ENCODE assay signal across 8 mouse cellular contexts in the genomic region with DNA sequence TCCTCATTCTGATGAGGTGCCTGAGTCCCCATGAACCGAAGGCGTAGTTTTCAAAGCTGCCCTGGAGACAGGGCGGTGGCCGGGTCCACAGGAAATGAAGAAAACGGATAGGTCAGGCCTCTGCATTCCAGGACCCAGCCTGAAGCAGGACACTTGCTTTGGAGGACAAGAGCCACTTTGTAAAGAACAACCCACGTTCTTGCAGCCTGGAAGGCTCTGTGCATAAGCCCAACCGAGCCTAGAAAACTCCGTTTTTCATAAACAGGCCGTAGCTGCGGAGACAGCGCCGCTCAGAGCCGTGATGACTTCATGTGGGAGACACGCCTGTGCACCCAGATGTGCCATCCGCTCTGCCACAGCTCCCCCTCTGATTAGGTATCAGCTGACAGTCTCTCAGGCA.
A peak's percentile ranks its signal among the peaks of the same experiment; 100 is the strongest.
DNase-seq lines count a peak whose midpoint lies in the region; ATAC-seq lines count a peak whose summit lies in the region.

No protein-coding gene starts in this region.

- ATAC-seq in CD4-positive, CD25-positive, alpha-beta regulatory T cell, adult 4 months = no peak

- peak; percentile 2 to 24 for DNase-seq in adrenal gland, postnatal 36 days
- no peak for DNase-seq in adrenal gland, adult 18-20 months (ENCODE audit: low spot score in 2 of 2)
- peak; percentile 54 to 56 for DNase-seq in B cell, adult 2 months
- peak; percentile 27 for DNase-seq in gastrocnemius, postnatal 25 days
- DNase-seq in kidney, adult 9 months = peak; percentile 21
- peak; percentile 59 to 62 for DNase-seq in spleen, postnatal 36 days (ENCODE audit: low spot score in 2 of 2)
- no peak for DNase-seq in cerebellum, postnatal 36 days

Comparison
In these comparisons a context has a peak if more than half of its experiments do, and no peak if none do; other contexts are left out.
1. DNase-seq: peak in adrenal gland, postnatal 36 days (2 of 2), B cell, adult 2 months (2 of 2), gastrocnemius, postnatal 25 days (single experiment), kidney, adult 9 months (single experiment) and spleen, postnatal 36 days (2 of 2); none in adrenal gland, adult 18-20 months (0 of 2) and cerebellum, postnatal 36 days (0 of 2).